Mouse (Mus musculus) bone marrow macrophage, adult 2 months (primary cell): ENCODE results near the gene Stab1.

Source experiments
- CTCF ChIP-seq: IDR thresholded peaks from 2 replicates; pipeline ENCODE4 v1.5.1; 2012; ENCODE audit warnings: low read depth, mild to moderate bottlenecking, low read length, moderate library complexity
- POLR2A ChIP-seq: IDR thresholded peaks from 2 replicates; pipeline ENCODE4 v1.6.1; 2012; ENCODE audit warnings: mild to moderate bottlenecking, low read depth, low read length, borderline replicate concordance

DNA sequence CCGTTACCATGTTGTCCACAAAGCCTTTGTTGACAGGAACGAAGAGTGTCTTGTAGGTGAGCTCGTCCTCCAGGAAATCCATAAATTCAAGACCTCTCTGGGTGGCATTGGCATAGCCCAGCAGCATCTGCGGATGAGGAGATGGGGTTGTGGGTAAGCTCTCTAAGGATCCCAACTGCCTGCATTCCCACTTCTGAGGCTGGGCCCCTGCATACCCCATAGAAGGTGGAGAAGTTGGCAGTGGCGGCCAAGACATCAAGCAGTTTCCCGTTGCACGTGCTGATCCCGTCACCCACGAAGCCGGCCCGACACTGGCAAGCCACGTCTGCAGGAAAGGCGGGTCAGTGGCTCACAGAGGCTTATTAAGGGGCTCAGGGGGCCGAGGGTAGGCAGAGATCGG lies 28.3 kb downstream of the Stab1 start:
- TF ChIP-seq CTCF (no peak), POLR2A (no peak)
